Mouse (Mus musculus) monocyte, adult 5-6 weeks (primary cell): Measurements from ENCODE around the gene Triap1. TPM values are rescaled to one million over a fixed set of nuclear protein-coding genes. Genes with fewer than 3 reads are reported as not detected.
"Not testable (repeated sequence)": the region's sequence is repeated elsewhere in the genome, so short reads cannot be mapped to it uniquely, and the experiment has no call there.

Experiments used
- ATAC-seq: fragments of 153-309, 156-312 bp; replicated peaks from 2 replicates; pipeline ENCODE4 v1.8.0; 2017; ENCODE audit warnings: mild to moderate bottlenecking; ENCODE audit not compliant: low TSS enrichment, insufficient number of reproducible peaks, severe bottlenecking, poor library complexity, low FRiP score
- total RNA-seq: library from RNA; stranded (forward); fragments of 200-1000, 200-491, 200-594 nt; gene quantifications from 3 replicates; pipeline ENCODE4 v1.2.3, GENCODE M21; 2017

Triap1 gene
- total RNA-seq, 1 experiment from 2014 or later, result 23.1 TPM

GRCm38 (mm10) chr5:115373441-115374203 lies 32.6 kb downstream of the Triap1 start:
- ATAC-seq, result no peak

DNA sequence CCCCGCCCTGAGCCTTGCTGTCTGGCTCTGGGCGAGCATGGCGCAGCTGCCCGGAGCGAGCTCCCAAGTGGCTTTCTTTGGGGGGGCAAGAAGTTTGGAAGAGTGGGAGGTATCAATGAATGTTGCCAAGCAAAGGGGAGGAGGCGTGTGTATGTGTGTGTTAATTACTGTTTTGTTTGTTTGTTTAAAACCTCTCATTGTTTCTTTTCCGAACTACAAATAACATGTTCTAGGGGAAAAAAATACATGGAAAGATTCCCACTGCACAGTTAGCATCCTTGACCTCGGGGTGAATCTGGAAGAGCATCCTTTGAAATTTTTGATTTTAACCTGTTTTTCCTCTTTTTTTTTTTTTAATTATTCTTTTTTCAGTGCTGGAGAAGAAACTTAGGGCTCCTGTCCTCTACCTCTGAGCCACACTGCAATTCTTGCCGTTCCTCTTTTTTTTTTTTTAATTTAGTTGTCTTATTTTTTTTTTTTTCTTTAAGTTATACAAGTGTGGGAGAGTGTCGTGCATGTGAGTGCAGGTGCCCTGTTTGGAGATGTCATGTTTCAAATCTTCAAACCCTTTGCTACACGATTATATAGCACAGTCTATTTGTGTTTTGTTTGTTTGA lies 33.3 kb downstream of the Triap1 start:
- ATAC-seq, result no peak

DNA sequence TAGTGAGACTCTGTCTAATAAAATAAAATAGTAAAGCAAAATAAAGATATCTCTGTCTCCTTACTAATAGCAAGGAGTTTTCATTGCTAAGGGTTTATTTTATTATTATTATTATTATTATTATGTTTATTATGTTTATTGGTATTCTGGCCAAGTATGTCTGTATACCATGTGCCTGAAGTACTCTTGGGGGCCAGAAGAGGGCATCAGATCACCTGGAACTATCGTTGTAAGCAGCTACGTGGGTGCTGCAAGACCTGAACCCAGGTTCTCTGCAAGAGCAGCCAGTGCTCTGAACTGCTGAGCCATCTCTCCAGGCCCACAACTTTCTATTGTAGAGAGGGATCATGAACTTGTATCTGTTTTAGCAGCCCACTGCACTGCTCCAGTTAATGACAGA lies 34.4 kb downstream of the Triap1 start:
- no peak for ATAC-seq

DNA sequence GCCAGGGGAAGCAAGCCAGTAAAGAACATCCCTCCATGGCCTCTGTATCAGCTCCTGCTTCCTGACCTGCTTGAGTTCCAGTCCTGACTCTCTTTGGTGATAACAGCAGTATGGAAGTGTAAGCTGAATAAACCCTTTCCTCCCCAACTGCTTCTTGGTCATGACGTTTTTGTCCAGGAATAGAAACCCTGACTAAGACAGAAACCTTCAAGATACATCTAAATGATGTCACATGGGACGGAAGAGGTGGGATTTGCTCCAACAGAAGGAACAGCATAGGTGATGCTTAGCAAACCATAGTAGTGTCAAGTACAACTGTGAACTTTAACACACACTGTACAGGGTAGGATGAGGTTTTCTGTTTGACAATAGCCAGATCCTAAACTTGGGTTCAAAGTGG lies 37.9 kb downstream of the Triap1 start:
- not testable (repeated sequence) for ATAC-seq

DNA sequence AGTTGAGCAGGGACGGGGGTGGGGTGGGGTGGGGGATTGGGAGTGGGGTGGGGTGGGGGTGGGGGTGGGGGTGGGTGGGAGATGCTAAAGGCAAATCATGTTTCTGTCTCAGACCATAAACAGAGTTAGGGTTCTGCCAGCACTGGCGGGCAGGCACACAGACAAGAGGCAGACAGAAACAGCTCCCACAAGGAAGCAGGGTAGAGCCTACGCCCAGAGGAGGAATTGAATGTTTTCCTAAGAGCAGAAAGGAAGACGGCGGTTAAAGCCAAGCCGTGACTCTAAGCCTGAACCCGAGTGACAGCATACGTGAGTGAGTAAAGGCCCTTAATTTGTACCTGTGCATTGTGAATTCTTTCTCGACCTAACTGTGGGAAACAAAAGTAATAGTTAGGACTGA lies 50.9 kb downstream of the Triap1 start:
- ATAC-seq, result no peak

GRCm38 (mm10) chr5:115392969-115393368 lies 51.9 kb downstream of the Triap1 start:
- no peak for ATAC-seq

Other genes starting within 250 kb of the Triap1 start
- 0.75 TPM in 1 of 3 replicates, not detected in the others for gene Gm10401, start 242.9 kb upstream of the Triap1 start, total RNA-seq
- 10.4 to 19.1 TPM (median 15.8 TPM) in 3 replicates for gene Acads, start 221.9 kb upstream of the Triap1 start, total RNA-seq
- gene Unc119b, start 206.2 kb upstream of the Triap1 start, total RNA-seq, result 10.1 to 27.7 TPM (median 18.6 TPM) in 3 replicates
- gene Mlec, start 183.0 kb upstream of the Triap1 start, total RNA-seq, result 59.6 to 65.0 TPM (median 62.6 TPM) in 3 replicates
- not detected in 3 replicates for gene Cabp1, start 146.8 kb upstream of the Triap1 start, total RNA-seq
- gene Pop5, start 105.4 kb upstream of the Triap1 start, total RNA-seq, result 57.1 to 85.3 TPM (median 81.5 TPM) in 3 replicates
- 58.1 to 134 TPM (median 61.2 TPM) in 3 replicates for gene Rnf10, start 68.3 kb upstream of the Triap1 start, total RNA-seq
- gene Coq5, start 61.6 kb upstream of the Triap1 start, total RNA-seq, result 41.4 to 45.3 TPM (median 44.4 TPM) in 3 replicates
- 110 to 176 TPM (median 141 TPM) in 3 replicates for gene Dynll1, start 40.2 kb upstream of the Triap1 start, total RNA-seq
- gene Srsf9, start 14.0 kb upstream of the Triap1 start, total RNA-seq, result 62.5 to 83.1 TPM (median 79.3 TPM) in 3 replicates
- 4.9 to 7.6 TPM (median 5.8 TPM) in 3 replicates for gene Gatc, start within 50 bp of the Triap1 start, total RNA-seq
- gene Cox6a1, start 7.8 kb downstream of the Triap1 start, total RNA-seq, result 55.6 to 79.0 TPM (median 64.1 TPM) in 3 replicates
- gene Msi1, start 88.4 kb downstream of the Triap1 start, total RNA-seq, result not detected in 3 replicates
- not detected in 3 replicates for gene Pla2g1b, start 125.0 kb downstream of the Triap1 start, total RNA-seq
- gene Sirt4, start 143.5 kb downstream of the Triap1 start, total RNA-seq, result 5.2 to 10.7 TPM (median 7.8 TPM) in 3 replicates
- 85.9 to 113 TPM (median 106 TPM) in 3 replicates for gene Pxn, start 165.5 kb downstream of the Triap1 start, total RNA-seq
- gene Rplp0, start 218.2 kb downstream of the Triap1 start, total RNA-seq, result 991 to 1,396 TPM (median 1,306 TPM) in 3 replicates
- gene Gcn1l1, start 224.0 kb downstream of the Triap1 start, total RNA-seq, result 16.9 to 37.5 TPM (median 22.8 TPM) in 3 replicates